Mouse (Mus musculus): ENCODE data around the gene Ehf.

- TF ChIP-seq CTCF (IDR thresholded peaks at IDR 0.05) (no peak), POLR2A (IDR thresholded peaks at IDR 0.05; ENCODE audit: insufficient read depth, low read depth, low read length) (no peak)
Measured at GRCm38 (mm10) chr2:103294526-103294925, 8.6 kb downstream of the Ehf start.
